8 mouse cellular contexts compared by ENCODE assay signal in the genomic region with DNA sequence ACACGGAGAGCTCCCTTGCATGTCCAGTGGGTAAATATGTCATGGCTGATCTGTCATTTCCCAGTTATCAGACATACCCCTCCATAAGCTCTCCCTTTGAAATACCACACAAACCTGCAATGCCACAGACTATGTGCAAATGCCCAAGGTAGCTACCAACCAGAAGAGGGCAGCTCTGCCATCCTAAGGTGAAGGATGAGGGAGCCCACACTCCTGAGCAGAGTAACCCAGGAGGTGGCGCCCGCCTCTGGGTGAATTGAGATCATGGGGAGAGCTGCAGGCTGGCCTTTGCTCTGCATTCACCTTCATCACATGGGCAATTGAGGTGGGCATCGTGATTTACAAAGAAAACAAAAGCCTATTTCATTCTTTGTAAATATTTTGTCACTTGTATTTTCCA. TPM values are rescaled to one million over a fixed set of nuclear protein-coding genes. Genes with fewer than 3 reads are reported as not detected.
DNase-seq lines count a peak whose midpoint lies in the region; ATAC-seq and TF ChIP-seq lines count a peak whose summit lies in the region.

No protein-coding gene starts in this region.

- no peak overlapping the region for H3K4me3 ChIP-seq in heart, postnatal 0 days (ENCODE audit: low read depth, low read length)
- no peak overlapping the region for H3K4me3 ChIP-seq in heart, embryonic 11.5 days (ENCODE audit: low read depth, low read length)
- no peak overlapping the region for H3K4me3 ChIP-seq in lung, adult 2 months (replicated peaks; ENCODE audit: extremely low read depth, low read depth, low read length)
- no peak overlapping the region for H3K4me3 ChIP-seq in hindbrain, embryonic 14.5 days (replicated peaks; ENCODE audit: low read length)

- H3K4me1 ChIP-seq in heart, postnatal 0 days (ENCODE audit: control insufficient read depth, insufficient read depth) = peaks cover 5% of the 10 kb centered on the region; the same call in 1 of the 2 replicates
- peaks cover 5% of the 10 kb centered on the region; the same call in 1 of the 2 replicates for H3K4me1 ChIP-seq in heart, embryonic 11.5 days (ENCODE audit: control insufficient read depth, insufficient read depth, low read length)
- no peaks in the 10 kb centered on the region; the same call in none of the 2 replicates for H3K4me1 ChIP-seq in lung, adult 2 months (ENCODE audit: control insufficient read depth, insufficient read depth, low read length)
- H3K4me1 ChIP-seq in hindbrain, embryonic 14.5 days (replicated peaks; ENCODE audit: control insufficient read depth, insufficient read depth, low read length) = peaks cover 8% of the 10 kb centered on the region

- no peaks in the 10 kb centered on the region for H3K36me3 ChIP-seq in heart, postnatal 0 days (replicated peaks; ENCODE audit: control insufficient read depth, insufficient read depth, low read length)
- no peaks in the 10 kb centered on the region for H3K36me3 ChIP-seq in heart, embryonic 11.5 days (ENCODE audit: control insufficient read depth, insufficient read depth, low read length)
- no peaks in the 10 kb centered on the region for H3K36me3 ChIP-seq in hindbrain, embryonic 14.5 days (replicated peaks; ENCODE audit: control insufficient read depth, insufficient read depth)

- peak; percentile 41 for DNase-seq in heart, postnatal 0 days (ENCODE audit: low spot score)
- peak; percentile 65 for DNase-seq in MN1 (ENCODE audit: low spot score)
- peak; percentile 78 to 84 for DNase-seq in cerebellum, postnatal 10 days
- peak; percentile 84 to 89 for DNase-seq in kidney, adult 8-10 months
- DNase-seq in lung, adult 2 months = peak; percentile 62
- peak; percentile 42 for DNase-seq in skeletal muscle tissue, adult 2 months (ENCODE audit: low read depth, low spot score)
- DNase-seq in hindbrain, embryonic 14.5 days (ENCODE audit: low spot score) = no peak

- 23% methylated on average over 4 of the region's 4 CpGs for WGBS in heart, postnatal 0 days
- 28% methylated on average over 4 of the region's 4 CpGs for WGBS in heart, embryonic 11.5 days (ENCODE audit: insufficient replicate concordance)
- WGBS in lung, adult 2 months = 24% methylated on average over 4 of the region's 4 CpGs
- WGBS in hindbrain, embryonic 14.5 days = 33% methylated on average over 4 of the region's 4 CpGs

- no peak overlapping the region for H3K4me2 ChIP-seq in heart, postnatal 0 days (ENCODE audit: low read depth, low read length)
- no peak overlapping the region for H3K4me2 ChIP-seq in heart, embryonic 11.5 days
- no peak overlapping the region for H3K4me2 ChIP-seq in hindbrain, embryonic 14.5 days (replicated peaks)

- no peak for TF ChIP-seq EP300 in heart, postnatal 0 days (IDR thresholded peaks at IDR 0.05; ENCODE audit: low read depth)

- H3K27me3 ChIP-seq in heart, postnatal 0 days (ENCODE audit: control insufficient read depth, insufficient read depth, low read length) = no peaks in the 10 kb centered on the region
- H3K27me3 ChIP-seq in heart, embryonic 11.5 days (ENCODE audit: control insufficient read depth, insufficient read depth, low read length) = no peaks in the 10 kb centered on the region
- H3K27me3 ChIP-seq in hindbrain, embryonic 14.5 days (ENCODE audit: control insufficient read depth, insufficient read depth, low read length) = no peaks in the 10 kb centered on the region

- no peak for TF ChIP-seq POLR2A in lung, adult 2 months (IDR thresholded peaks at IDR 0.05; ENCODE audit: borderline replicate concordance, extremely low read depth, low read depth, low read length)

- no peak overlapping the region for H3K9ac ChIP-seq in heart, postnatal 0 days (replicated peaks; ENCODE audit: low read depth, low read length)
- no peak overlapping the region for H3K9ac ChIP-seq in heart, embryonic 11.5 days (ENCODE audit: low read depth, low read length)
- H3K9ac ChIP-seq in hindbrain, embryonic 14.5 days = no peak overlapping the region

- H3K27ac ChIP-seq in heart, postnatal 0 days (ENCODE audit: low read depth) = no peak overlapping the region
- no peak overlapping the region for H3K27ac ChIP-seq in heart, embryonic 11.5 days (ENCODE audit: low read depth, low read length)
- H3K27ac ChIP-seq in hindbrain, embryonic 14.5 days = no peak overlapping the region

- ATAC-seq in heart, postnatal 0 days (ENCODE audit: insufficient read depth, low read depth) = no peak
- no peak for ATAC-seq in heart, embryonic 11.5 days (replicated peaks; ENCODE audit: insufficient number of reproducible peaks, low FRiP score, low TSS enrichment)
- ATAC-seq in hindbrain, embryonic 14.5 days (ENCODE audit: low FRiP score) = no peak

- H3K9me3 ChIP-seq in heart, postnatal 0 days (replicated peaks; ENCODE audit: control insufficient read depth, low read length) = no peaks in the 10 kb centered on the region
- H3K9me3 ChIP-seq in heart, embryonic 11.5 days (replicated peaks; ENCODE audit: control insufficient read depth, low read length) = no peaks in the 10 kb centered on the region
- no peaks in the 10 kb centered on the region for H3K9me3 ChIP-seq in hindbrain, embryonic 14.5 days (ENCODE audit: control insufficient read depth, low read length)

- TF ChIP-seq CTCF in heart, postnatal 0 days (IDR thresholded peaks at IDR 0.05; ENCODE audit: low read depth) = peak; percentile 93
- peak; percentile 63 for TF ChIP-seq CTCF in lung, adult 2 months (IDR thresholded peaks at IDR 0.05; ENCODE audit: insufficient read depth, low read length)

RNA-seq across cellular contexts. Expression of gene Brf1, which starts 4.5 kb away (rescaled TPM):
- total RNA-seq in heart, postnatal 0 days (2014; rRNA removed; ENCODE audit: low replicate concordance) = 26.0 and 51.9 TPM in 2 replicates
- polyA plus RNA-seq in heart, postnatal 0 days (2015; fragmentation: Nextera tagmentation; extraction: Ambion mirVana) = 24.5 TPM in 2 replicates
- polyA plus RNA-seq in heart, embryonic 11.5 days (2014; fragmentation: Nextera tagmentation; extraction: Ambion mirVana) = 33.7 and 39.5 TPM in 2 replicates
- polyA plus RNA-seq in lung, adult 2 months (2012; rRNA removed) = 83.3 and 131 TPM in 2 replicates
- 41.4 and 46.3 TPM in 2 replicates for polyA plus RNA-seq in hindbrain, embryonic 14.5 days (2014; fragmentation: Nextera tagmentation; extraction: Ambion mirVana)

RNA-seq across cellular contexts. Expression of gene Pacs2, which starts 9.3 kb away (rescaled TPM):
- 20.4 and 38.5 TPM in 2 replicates for total RNA-seq in heart, postnatal 0 days (2014; rRNA removed; ENCODE audit: low replicate concordance)
- polyA plus RNA-seq in heart, postnatal 0 days (2015; fragmentation: Nextera tagmentation; extraction: Ambion mirVana) = 4.3 and 5.1 TPM in 2 replicates
- 7.3 and 11.3 TPM in 2 replicates for polyA plus RNA-seq in heart, embryonic 11.5 days (2014; fragmentation: Nextera tagmentation; extraction: Ambion mirVana)
- polyA plus RNA-seq in lung, adult 2 months (2012; rRNA removed) = 51.8 and 54.8 TPM in 2 replicates
- 26.8 and 27.9 TPM in 2 replicates for polyA plus RNA-seq in hindbrain, embryonic 14.5 days (2014; fragmentation: Nextera tagmentation; extraction: Ambion mirVana)

RNA-seq across cellular contexts. Expression of gene Btbd6, which starts 28.7 kb away (rescaled TPM):
- total RNA-seq in heart, postnatal 0 days (2014; rRNA removed; ENCODE audit: low replicate concordance) = 62.7 and 70.2 TPM in 2 replicates
- polyA plus RNA-seq in heart, postnatal 0 days (2015; fragmentation: Nextera tagmentation; extraction: Ambion mirVana) = 20.4 and 21.6 TPM in 2 replicates
- polyA plus RNA-seq in heart, embryonic 11.5 days (2014; fragmentation: Nextera tagmentation; extraction: Ambion mirVana) = 18.9 and 22.5 TPM in 2 replicates
- polyA plus RNA-seq in lung, adult 2 months (2012; rRNA removed) = 48.4 and 72.3 TPM in 2 replicates
- 52.2 and 52.8 TPM in 2 replicates for polyA plus RNA-seq in hindbrain, embryonic 14.5 days (2014; fragmentation: Nextera tagmentation; extraction: Ambion mirVana)
